Mouse (Mus musculus) megakaryocyte progenitor cell, adult 5-6 weeks (primary cell): Measurements from ENCODE around the gene Gimap9. TPM values are rescaled to one million over a fixed set of nuclear protein-coding genes. Genes with fewer than 3 reads are reported as not detected.
"Not testable (repeated sequence)": the region's sequence is repeated elsewhere in the genome, so short reads cannot be mapped to it uniquely, and the experiment has no call there.

Source experiments
- ATAC-seq: replicated peaks from 2 replicates; pipeline ENCODE4 v1.8.0; 2016; ENCODE audit warnings: mild to moderate bottlenecking, moderate TSS enrichment, inconsistent platforms; ENCODE audit not compliant: poor library complexity
- total RNA-seq, 2 experiments: library from RNA; stranded (forward) in 1 of 2; stranded (reverse) in 1 of 2; fragments of 157-497, 149-512 nt in 1 of 2; fragments of 200-1000 nt in 1 of 2; gene quantifications; 2 replicates each; pipeline versions ENCODE4 v1.2.3 to v1.2.4; 2015 to 2017

Gimap9 gene
- total RNA-seq, 2 experiments from 2014 or later, result 14.5 to 17.2 TPM

GRCm38 (mm10) chr6:48658721-48659120 is 17.2 kb upstream of the Gimap9 start:
- ATAC-seq, result no peak

- ATAC-seq, result no peak
These were observed 11.2 kb upstream of the Gimap9 start for GRCm38 (mm10) chr6:48664750-48665149.

GRCm38 (mm10) chr6:48665471-48665870 is 10.5 kb upstream of the Gimap9 start:
- ATAC-seq, result no peak

- ATAC-seq, result peak; percentile 42; the same call in 1 of the 2 replicates
These were observed 9.8 kb upstream of the Gimap9 start for GRCm38 (mm10) chr6:48666159-48666586.

GRCm38 (mm10) chr6:48668022-48668421 is 7.9 kb upstream of the Gimap9 start:
- peak; percentile 75 for ATAC-seq

- ATAC-seq, result no peak
These were observed 6.4 kb upstream of the Gimap9 start for GRCm38 (mm10) chr6:48669446-48669969.

GRCm38 (mm10) chr6:48674291-48675058 is 1.5 kb upstream of the Gimap9 start:
- no peak for ATAC-seq

- no peak for ATAC-seq
These were observed 464 bp upstream of the Gimap9 start for GRCm38 (mm10) chr6:48675400-48675930.

- ATAC-seq, result no peak
These were observed 1.0 kb downstream of the Gimap9 start for GRCm38 (mm10) chr6:48676860-48677415.

GRCm38 (mm10) chr6:48677492-48678345 is 1.8 kb downstream of the Gimap9 start:
- no peak for ATAC-seq

- no peak for ATAC-seq
These were observed 2.5 kb downstream of the Gimap9 start for GRCm38 (mm10) chr6:48678391-48678790.

- ATAC-seq, result no peak
These were observed 3.8 kb downstream of the Gimap9 start for GRCm38 (mm10) chr6:48679701-48680100.

- no peak for ATAC-seq
These were observed 4.5 kb downstream of the Gimap9 start for GRCm38 (mm10) chr6:48680421-48680820.

GRCm38 (mm10) chr6:48681472-48682090 is 5.7 kb downstream of the Gimap9 start:
- ATAC-seq, result no peak

GRCm38 (mm10) chr6:48682271-48682670 is 6.3 kb downstream of the Gimap9 start:
- no peak for ATAC-seq

- not testable (repeated sequence) for ATAC-seq
These were observed 7.4 kb downstream of the Gimap9 start for GRCm38 (mm10) chr6:48683263-48683821.

GRCm38 (mm10) chr6:48684319-48684718 is 8.4 kb downstream of the Gimap9 start, which contains the start of gene Gimap4:
Gimap4 (plus strand) TSS chr6:48684549.
- 0 out of 2 replicates have a peak, but pooled peaks have one; percentile 23 for ATAC-seq

GRCm38 (mm10) chr6:48684806-48685205 is 8.9 kb downstream of the Gimap9 start:
- no peak for ATAC-seq

- no peak for ATAC-seq
These were observed 9.3 kb downstream of the Gimap9 start for GRCm38 (mm10) chr6:48685251-48685650.
